Mouse (Mus musculus): ENCODE measurements around the gene Canx. TPM values are rescaled to one million over a fixed set of nuclear protein-coding genes. Genes with fewer than 3 reads are reported as not detected.
"Not testable (repeated sequence)": the region's sequence is repeated elsewhere in the genome, so short reads cannot be mapped to it uniquely, and the experiment has no call there.

Gene Canx
- polyA plus RNA-seq, 1 experiment: 118 TPM

DNA sequence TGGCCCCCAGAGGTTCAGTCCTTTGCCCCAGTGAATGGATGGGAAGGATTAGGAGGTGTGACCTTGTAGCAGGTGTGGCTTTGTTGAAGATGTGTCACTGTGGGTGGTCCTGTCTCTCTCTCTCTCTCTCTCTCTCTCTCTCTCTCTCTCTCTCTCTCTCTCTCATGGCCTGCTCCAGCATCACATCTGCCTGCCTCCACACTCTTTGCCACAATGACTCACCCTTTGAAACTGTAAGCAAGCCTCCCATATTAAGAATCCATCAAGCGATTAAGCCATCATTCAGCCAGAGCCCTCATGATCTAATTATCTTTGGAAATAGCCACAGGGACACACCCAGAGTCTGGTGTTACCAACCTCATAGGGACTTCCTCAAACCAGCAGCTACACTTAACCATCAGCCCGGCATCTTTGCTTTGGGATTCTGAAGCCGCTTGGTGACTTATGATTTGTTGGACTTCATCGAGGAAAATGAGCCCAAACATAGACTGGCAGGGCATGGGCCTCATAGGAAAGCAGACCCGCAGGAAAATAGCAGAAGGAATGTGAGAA is 44.0 kb upstream of the Canx start:
- no peak overlapping the region for H3K27ac ChIP-seq (ENCODE audit: insufficient read depth, low read depth, low read length)
- no peaks in the 10 kb centered on the region for H3K4me1 ChIP-seq (ENCODE audit: control insufficient read depth, insufficient read depth, low read length)
- no peaks in the 10 kb centered on the region for H3K36me3 ChIP-seq (ENCODE audit: control insufficient read depth, insufficient read depth, low read length)
- TF ChIP-seq CTCF (conservative IDR thresholded peaks at IDR 0.05; ENCODE audit: insufficient read depth, insufficient read length, low read depth, low read length): no peak
- no peak for TF ChIP-seq POLR2A (IDR thresholded peaks at IDR 0.05; ENCODE audit: low read depth, low read length)
- 90% methylated on average over 5 of the region's 5 CpGs for WGBS
- H3K4me3 ChIP-seq (ENCODE audit: insufficient read depth, low read depth, low read length): no peak overlapping the region
- no peaks in the 10 kb centered on the region for H3K27me3 ChIP-seq (replicated peaks; ENCODE audit: control insufficient read depth, insufficient read depth, low read length)
- DNase-seq: no peak

- Histone ChIP-seq H3K4me3 (ENCODE audit: insufficient read depth, low read depth, low read length) (no peak overlapping the region), H3K4me1 (ENCODE audit: control insufficient read depth, insufficient read depth, low read length) (no peaks in the 10 kb centered on the region), H3K27me3 (replicated peaks; ENCODE audit: control insufficient read depth, insufficient read depth, low read length) (no peaks in the 10 kb centered on the region), H3K27ac (ENCODE audit: insufficient read depth, low read depth, low read length) (no peak overlapping the region), H3K36me3 (ENCODE audit: control insufficient read depth, insufficient read depth, low read length) (no peaks in the 10 kb centered on the region)
- 94% methylated on average over 9 of the region's 9 CpGs for WGBS
- DNase-seq: no peak
- TF ChIP-seq POLR2A (IDR thresholded peaks at IDR 0.05; ENCODE audit: low read depth, low read length): no peak
- no peak for TF ChIP-seq CTCF (conservative IDR thresholded peaks at IDR 0.05; ENCODE audit: insufficient read depth, insufficient read length, low read depth, low read length)
Measured at GRCm38 (mm10) chr11:50367531-50367930, 42.1 kb upstream of the Canx start.

DNA sequence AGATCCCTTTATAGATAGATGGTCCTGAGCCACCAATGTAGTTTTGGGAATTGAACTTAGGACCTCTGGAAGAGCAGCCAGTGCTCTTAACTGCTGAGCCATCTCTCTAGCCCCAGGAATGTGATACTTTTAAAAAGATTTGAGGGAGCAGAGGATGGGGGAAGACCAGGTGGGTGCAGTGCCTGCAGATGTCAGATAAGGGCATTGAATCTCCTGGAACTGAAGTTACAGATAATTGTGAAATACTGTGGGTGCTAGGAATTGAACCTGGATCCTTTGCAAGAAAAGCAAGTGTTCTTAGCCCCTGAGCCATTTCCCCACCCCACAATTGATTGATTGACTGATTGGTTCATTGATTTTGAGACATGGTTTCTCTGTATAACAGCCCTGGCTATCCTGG is 39.8 kb upstream of the Canx start:
- TF ChIP-seq CTCF (conservative IDR thresholded peaks at IDR 0.05; ENCODE audit: insufficient read depth, insufficient read length, low read depth, low read length) (no peak), POLR2A (IDR thresholded peaks at IDR 0.05; ENCODE audit: low read depth, low read length) (no peak)
- DNase-seq: no peak
- H3K4me3 ChIP-seq (ENCODE audit: insufficient read depth, low read depth, low read length): no peak overlapping the region
- H3K27me3 ChIP-seq (replicated peaks; ENCODE audit: control insufficient read depth, insufficient read depth, low read length): no peaks in the 10 kb centered on the region
- no peaks in the 10 kb centered on the region for H3K4me1 ChIP-seq (ENCODE audit: control insufficient read depth, insufficient read depth, low read length)
- no peak overlapping the region for H3K27ac ChIP-seq (ENCODE audit: insufficient read depth, low read depth, low read length)
- no peaks in the 10 kb centered on the region for H3K36me3 ChIP-seq (ENCODE audit: control insufficient read depth, insufficient read depth, low read length)

- H3K4me1 ChIP-seq (ENCODE audit: control insufficient read depth, insufficient read depth, low read length): no peaks in the 10 kb centered on the region
- DNase-seq: peak; percentile 88
- no peaks in the 10 kb centered on the region for H3K36me3 ChIP-seq (ENCODE audit: control insufficient read depth, insufficient read depth, low read length)
- H3K27me3 ChIP-seq (replicated peaks; ENCODE audit: control insufficient read depth, insufficient read depth, low read length): no peaks in the 10 kb centered on the region
- no peak overlapping the region for H3K4me3 ChIP-seq (ENCODE audit: insufficient read depth, low read depth, low read length)
- H3K27ac ChIP-seq (ENCODE audit: insufficient read depth, low read depth, low read length): no peak overlapping the region
- TF ChIP-seq POLR2A (IDR thresholded peaks at IDR 0.05; ENCODE audit: low read depth, low read length) (no peak), CTCF (conservative IDR thresholded peaks at IDR 0.05; ENCODE audit: insufficient read depth, insufficient read length, low read depth, low read length) (peak; percentile 87)
- WGBS: 0% methylated on average over 4 of the region's 4 CpGs
Measured at GRCm38 (mm10) chr11:50364548-50364947, 39.1 kb upstream of the Canx start.

- not testable (repeated sequence) for H3K27me3 ChIP-seq (replicated peaks; ENCODE audit: control insufficient read depth, insufficient read depth, low read length); H3K4me1 ChIP-seq (ENCODE audit: control insufficient read depth, insufficient read depth, low read length); DNase-seq; H3K4me3 ChIP-seq (ENCODE audit: insufficient read depth, low read depth, low read length); H3K36me3 ChIP-seq (ENCODE audit: control insufficient read depth, insufficient read depth, low read length); H3K27ac ChIP-seq (ENCODE audit: insufficient read depth, low read depth, low read length)
- 90% methylated on average over 1 of the region's 1 CpGs for WGBS
Measured at GRCm38 (mm10) chr11:50361282-50361681, 35.8 kb upstream of the Canx start.

- 4% methylated on average over 74 of the region's 74 CpGs for WGBS
- H3K27ac ChIP-seq (ENCODE audit: insufficient read depth, low read depth, low read length): peak overlapping the region; percentile 6; the same call in 1 of the 2 replicates
- no peak for TF ChIP-seq CTCF (conservative IDR thresholded peaks at IDR 0.05; ENCODE audit: insufficient read depth, insufficient read length, low read depth, low read length)
- no peak for TF ChIP-seq POLR2A (IDR thresholded peaks at IDR 0.05; ENCODE audit: low read depth, low read length)
Measured at GRCm38 (mm10) chr11:50358950-50359861, 33.7 kb upstream of the Canx start.

DNA sequence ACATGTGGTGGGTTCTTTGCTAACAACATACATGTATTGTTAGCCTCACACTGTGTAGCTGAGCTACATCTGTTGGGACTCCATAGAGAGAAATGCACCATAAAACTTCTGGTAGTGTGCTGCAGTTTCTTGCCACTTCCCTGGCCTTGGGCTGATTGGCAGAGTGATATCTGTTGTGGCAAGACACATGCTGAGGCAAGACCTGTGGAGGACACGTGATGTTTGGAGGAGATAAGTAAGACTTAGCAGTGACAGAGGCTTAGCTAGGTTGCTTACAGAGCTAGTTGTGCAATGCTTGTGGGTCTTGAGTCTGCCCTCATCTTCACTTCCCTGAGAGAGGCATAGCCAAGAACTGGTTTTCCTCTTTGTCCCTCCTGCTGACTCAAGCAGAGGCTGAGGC is 29.9 kb upstream of the Canx start:
- 41% methylated on average over 1 of the region's 1 CpGs for WGBS
- Histone ChIP-seq H3K36me3 (ENCODE audit: control insufficient read depth, insufficient read depth, low read length) (no peaks in the 10 kb centered on the region), H3K4me1 (ENCODE audit: control insufficient read depth, insufficient read depth, low read length) (peaks cover 21% of the 10 kb centered on the region), H3K4me3 (ENCODE audit: insufficient read depth, low read depth, low read length) (no peak overlapping the region), H3K27ac (ENCODE audit: insufficient read depth, low read depth, low read length) (peak overlapping the region; percentile 93), H3K27me3 (replicated peaks; ENCODE audit: control insufficient read depth, insufficient read depth, low read length) (no peaks in the 10 kb centered on the region)
- peak; percentile 42 for DNase-seq
- TF ChIP-seq POLR2A (IDR thresholded peaks at IDR 0.05; ENCODE audit: low read depth, low read length) (no peak), CTCF (conservative IDR thresholded peaks at IDR 0.05; ENCODE audit: insufficient read depth, insufficient read length, low read depth, low read length) (no peak)

More at GRCm38 (mm10) chr11:50358950-50359861, 33.7 kb upstream of the Canx start:
- Histone ChIP-seq H3K36me3 (ENCODE audit: control insufficient read depth, insufficient read depth, low read length) (no peaks in the 10 kb centered on the region), H3K4me1 (ENCODE audit: control insufficient read depth, insufficient read depth, low read length) (peaks cover 16% of the 10 kb centered on the region), H3K4me3 (ENCODE audit: insufficient read depth, low read depth, low read length) (peak overlapping the region; percentile 83), H3K27me3 (replicated peaks; ENCODE audit: control insufficient read depth, insufficient read depth, low read length) (no peaks in the 10 kb centered on the region)
- DNase-seq: peak; percentile 54

All from kidney, adult 2 months (tissue).